Comparison of ENCODE assay signal across 7 mouse cellular contexts in the genomic region with DNA sequence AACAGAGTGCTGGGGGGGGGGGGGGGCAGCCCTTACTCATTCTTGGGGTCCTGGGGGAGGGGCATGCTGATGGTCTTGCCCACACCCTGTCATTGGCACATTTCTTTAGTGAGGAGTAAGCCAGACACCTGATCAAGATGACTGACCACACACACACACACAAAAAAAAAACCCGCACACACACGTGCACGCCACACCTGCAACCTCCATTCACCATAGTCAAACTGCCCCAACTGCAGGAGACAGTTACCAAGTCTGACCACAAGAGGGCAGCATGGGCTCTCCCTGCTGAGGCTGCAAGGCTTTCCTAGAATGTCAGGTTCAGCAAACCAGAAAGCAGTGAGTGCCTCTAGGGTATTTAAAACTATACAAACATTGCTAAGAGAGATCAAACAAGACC. TPM values are rescaled to one million over a fixed set of nuclear protein-coding genes. Genes with fewer than 3 reads are reported as not detected.
DNase-seq lines count a peak whose midpoint lies in the region; ATAC-seq lines count a peak whose summit lies in the region.

No protein-coding gene starts in this region.

- ATAC-seq in common myeloid progenitor, adult 5-6 weeks (replicated peaks; ENCODE audit: low read depth, poor library complexity, severe bottlenecking): peak; percentile 93
- peak; percentile 86 for ATAC-seq in granulocyte monocyte progenitor cell, adult 5-6 weeks (replicated peaks; ENCODE audit: poor library complexity, severe bottlenecking)
- peak; percentile 73 for ATAC-seq in megakaryocyte, adult 5-6 weeks (ENCODE audit: poor library complexity, severe bottlenecking)

- DNase-seq in ES-CJ7 (ENCODE audit: low read depth, low spot score): peak; percentile 84
- DNase-seq in adrenal gland, adult (ENCODE audit: inconsistent age in 2 of 2, low spot score in 1 of 2): peak; percentile 83 to 94
- peak; percentile 64 to 81 for DNase-seq in layer of hippocampus, postnatal 25 days (ENCODE audit: extremely low spot score in 1 of 2, low spot score in 1 of 2)
- peak; percentile 50 for DNase-seq in skeletal muscle tissue, adult 2 months (ENCODE audit: low read depth, low spot score)

RNA-seq across cellular contexts. Expression of a gene that starts 50.4 kb away (rescaled TPM):
- total RNA-seq in common myeloid progenitor, adult 5-6 weeks (2017): 15.1 and 28.0 TPM in 2 replicates
- 43.5 and 50.8 TPM in 2 replicates for total RNA-seq in granulocyte monocyte progenitor cell, adult 5-6 weeks (2014; fragmentation: Nextera tagmentation)
- total RNA-seq in granulocyte monocyte progenitor cell, adult 5-6 weeks (2017): 26.0 and 27.2 TPM in 2 replicates
- 10 to 100 TPM; 20.9 to 23.1 TPM for total RNA-seq in layer of hippocampus, postnatal 25 days (2021)
- 2.1 and 3.3 TPM in 2 replicates for total RNA-seq in megakaryocyte, adult 5-6 weeks (2015)
- 2.6 and 4.3 TPM in 2 replicates for total RNA-seq in megakaryocyte, adult 5-6 weeks (2017)

Comparison
In these comparisons a context has a peak if more than half of its experiments do, and no peak if none do; other contexts are left out.
1. Peak in every context shown above with its lines: DNase-seq and ATAC-seq.